Mouse (Mus musculus) brain, adult 2 months (tissue): ENCODE results near the gene Atp2a3.
A peak's percentile ranks its signal among the peaks of the same experiment; 100 is the strongest.

Experiments
- DNase-seq: peaks from one replicate; pipeline ENCODE4 v3.0.0; 2011; ENCODE audit warnings: low read depth, low spot score

Atp2a3 gene

GRCm38 (mm10) chr11:73036889-73037288, 75.9 kb downstream of the Atp2a3 start:
- peak; percentile 70 for DNase-seq

- no peak for DNase-seq
Measured at GRCm38 (mm10) chr11:73037691-73038090, 76.7 kb downstream of the Atp2a3 start.

GRCm38 (mm10) chr11:73039102-73039799, 78.3 kb downstream of the Atp2a3 start:
- peak; percentile 83 for DNase-seq
